Mouse (Mus musculus): ENCODE measurements around the gene Rbm18. TPM values are rescaled to one million over a fixed set of nuclear protein-coding genes. Genes with fewer than 3 reads are reported as not detected.

The Rbm18 gene
- polyA plus RNA-seq, 1 experiment from 2014 or later: 38.4 TPM

DNA sequence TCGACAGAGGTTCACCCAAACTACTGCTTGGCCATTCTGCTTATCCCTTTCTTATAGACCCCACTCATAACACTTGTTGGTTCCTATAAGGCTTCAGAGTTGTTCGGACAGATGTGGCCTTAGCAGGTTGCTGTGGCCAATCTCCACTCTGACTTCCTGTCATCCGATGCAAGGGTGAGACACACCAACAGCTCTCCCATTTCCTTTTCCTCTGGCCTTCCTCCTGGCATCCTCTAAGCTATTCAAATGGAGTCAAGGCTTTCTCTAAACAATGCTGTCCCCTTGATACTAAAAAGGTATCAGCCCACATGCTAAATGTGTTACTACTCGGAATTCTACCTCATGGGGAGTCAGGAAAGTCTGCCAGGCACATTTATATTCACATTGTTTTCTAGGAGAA lies 8.6 kb downstream of the Rbm18 start:
- 69% methylated on average over 4 of the region's 4 CpGs for WGBS
- Histone ChIP-seq H3K36me3 (ENCODE audit: control insufficient read depth, insufficient read depth, low read length) (peaks cover 25% of the 10 kb centered on the region), H3K9me3 (ENCODE audit: control insufficient read depth, low read length) (no peaks in the 10 kb centered on the region), H3K4me1 (replicated peaks; ENCODE audit: control insufficient read depth, insufficient read depth, low read length) (no peaks in the 10 kb centered on the region; the same call in 1 of the 2 replicates), H3K27me3 (replicated peaks; ENCODE audit: control insufficient read depth, insufficient read depth, low read length) (no peaks in the 10 kb centered on the region), H3K27ac (ENCODE audit: low read depth, low read length) (no peak overlapping the region), H3K9ac (ENCODE audit: low read depth, low read length) (no peak overlapping the region), H3K4me2 (no peak overlapping the region), H3K4me3 (ENCODE audit: low read depth, low read length) (no peak overlapping the region)
- no peak for DNase-seq (ENCODE audit: low spot score)
- ATAC-seq (replicated peaks; ENCODE audit: low FRiP score): no peak

DNA sequence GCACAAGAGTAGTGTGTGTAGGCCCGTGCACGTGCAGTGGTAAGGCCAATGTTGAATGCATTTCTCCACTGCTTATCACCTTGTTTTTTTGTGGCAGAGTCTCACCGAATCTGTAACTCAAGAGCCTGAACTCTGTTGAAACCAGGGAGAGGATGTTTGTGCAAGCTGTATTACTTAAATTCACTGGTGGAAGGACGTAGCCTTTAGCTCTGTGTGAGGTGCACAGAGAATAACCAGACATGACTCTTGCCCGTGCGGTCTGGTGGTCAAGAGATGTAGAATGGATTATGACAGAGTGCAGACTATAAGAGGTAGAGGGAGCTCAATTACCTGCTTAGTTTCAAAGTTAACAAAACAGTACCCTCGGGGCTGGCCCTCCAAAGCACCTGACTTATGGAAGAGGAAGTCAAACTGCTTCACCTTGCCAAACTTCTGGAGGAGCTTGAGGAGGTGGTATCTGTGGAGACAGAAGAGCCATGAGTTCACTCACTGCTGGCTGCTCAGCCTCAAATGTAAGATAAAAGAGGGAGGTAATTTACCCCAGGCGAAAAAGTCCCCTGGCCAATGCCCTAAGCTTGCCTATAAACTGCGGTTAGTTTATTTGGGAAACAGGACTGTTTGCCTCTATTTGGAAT lies 9.7 kb downstream of the Rbm18 start:
- Histone ChIP-seq H3K27me3 (replicated peaks; ENCODE audit: control insufficient read depth, insufficient read depth, low read length) (no peaks in the 10 kb centered on the region), H3K4me1 (replicated peaks; ENCODE audit: control insufficient read depth, insufficient read depth, low read length) (no peaks in the 10 kb centered on the region; the same call in 1 of the 2 replicates), H3K9me3 (ENCODE audit: control insufficient read depth, low read length) (no peaks in the 10 kb centered on the region), H3K4me3 (ENCODE audit: low read depth, low read length) (no peak overlapping the region), H3K4me2 (no peak overlapping the region), H3K27ac (ENCODE audit: low read depth, low read length) (no peak overlapping the region), H3K9ac (ENCODE audit: low read depth, low read length) (no peak overlapping the region), H3K36me3 (ENCODE audit: control insufficient read depth, insufficient read depth, low read length) (peaks cover 28% of the 10 kb centered on the region)
- no peak for ATAC-seq (replicated peaks; ENCODE audit: low FRiP score)
- 91% methylated on average over 9 of the region's 9 CpGs for WGBS
- no peak for DNase-seq (ENCODE audit: low spot score)

DNA sequence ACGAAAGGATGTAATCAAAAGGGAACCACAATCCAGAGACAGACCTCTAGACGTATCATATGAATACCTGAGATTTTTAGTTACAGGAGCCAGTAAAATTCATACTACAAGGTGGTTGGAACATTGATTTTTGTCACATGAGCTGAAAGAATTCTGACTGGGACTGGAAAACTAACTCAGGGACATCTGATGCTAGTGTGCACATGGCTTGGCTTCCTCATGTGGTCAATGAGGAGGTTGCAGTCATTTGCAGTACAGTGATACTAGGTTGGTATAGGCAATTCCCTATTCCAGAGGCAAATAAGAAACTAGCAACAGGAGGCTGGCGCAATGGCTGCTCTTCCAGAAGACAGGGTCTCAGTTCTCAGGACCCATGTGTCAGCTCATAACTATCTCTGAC lies 23.9 kb downstream of the Rbm18 start:
- H3K4me1 ChIP-seq (replicated peaks; ENCODE audit: control insufficient read depth, insufficient read depth, low read length): no peaks in the 10 kb centered on the region
- 63% methylated on average over 3 of the region's 3 CpGs for WGBS
- DNase-seq (ENCODE audit: low spot score): no peak
- no peaks in the 10 kb centered on the region for H3K9me3 ChIP-seq (ENCODE audit: control insufficient read depth, low read length)
- H3K27ac ChIP-seq (ENCODE audit: low read depth, low read length): no peak overlapping the region
- peaks cover 9% of the 10 kb centered on the region for H3K36me3 ChIP-seq (ENCODE audit: control insufficient read depth, insufficient read depth, low read length)
- H3K4me2 ChIP-seq: no peak overlapping the region
- no peak overlapping the region for H3K4me3 ChIP-seq (ENCODE audit: low read depth, low read length)
- no peak for ATAC-seq (replicated peaks; ENCODE audit: low FRiP score)
- H3K9ac ChIP-seq (ENCODE audit: low read depth, low read length): no peak overlapping the region
- peaks cover 36% of the 10 kb centered on the region for H3K27me3 ChIP-seq (replicated peaks; ENCODE audit: control insufficient read depth, insufficient read depth, low read length)

DNA sequence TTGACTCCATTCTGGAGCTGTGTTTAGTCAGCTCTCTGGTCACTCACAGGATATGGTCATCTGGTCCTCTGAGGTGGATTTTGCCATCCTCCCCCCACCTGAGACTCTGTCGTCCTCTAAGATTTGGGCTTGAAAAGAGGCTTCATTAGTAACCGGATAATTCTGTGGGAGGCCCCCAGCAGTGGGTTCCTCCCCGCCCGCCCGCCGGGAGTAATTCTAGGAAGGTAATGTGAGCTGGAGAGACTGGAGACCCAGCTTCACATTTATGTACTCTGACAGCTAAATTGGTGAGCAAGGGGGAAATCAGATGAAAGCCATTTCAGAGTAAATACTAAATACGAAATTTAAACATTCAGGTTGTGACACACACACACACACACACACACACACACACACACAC lies 28.0 kb downstream of the Rbm18 start:
- no peak for ATAC-seq (replicated peaks; ENCODE audit: low FRiP score)
- 11% methylated on average over 7 of the region's 7 CpGs for WGBS

DNA sequence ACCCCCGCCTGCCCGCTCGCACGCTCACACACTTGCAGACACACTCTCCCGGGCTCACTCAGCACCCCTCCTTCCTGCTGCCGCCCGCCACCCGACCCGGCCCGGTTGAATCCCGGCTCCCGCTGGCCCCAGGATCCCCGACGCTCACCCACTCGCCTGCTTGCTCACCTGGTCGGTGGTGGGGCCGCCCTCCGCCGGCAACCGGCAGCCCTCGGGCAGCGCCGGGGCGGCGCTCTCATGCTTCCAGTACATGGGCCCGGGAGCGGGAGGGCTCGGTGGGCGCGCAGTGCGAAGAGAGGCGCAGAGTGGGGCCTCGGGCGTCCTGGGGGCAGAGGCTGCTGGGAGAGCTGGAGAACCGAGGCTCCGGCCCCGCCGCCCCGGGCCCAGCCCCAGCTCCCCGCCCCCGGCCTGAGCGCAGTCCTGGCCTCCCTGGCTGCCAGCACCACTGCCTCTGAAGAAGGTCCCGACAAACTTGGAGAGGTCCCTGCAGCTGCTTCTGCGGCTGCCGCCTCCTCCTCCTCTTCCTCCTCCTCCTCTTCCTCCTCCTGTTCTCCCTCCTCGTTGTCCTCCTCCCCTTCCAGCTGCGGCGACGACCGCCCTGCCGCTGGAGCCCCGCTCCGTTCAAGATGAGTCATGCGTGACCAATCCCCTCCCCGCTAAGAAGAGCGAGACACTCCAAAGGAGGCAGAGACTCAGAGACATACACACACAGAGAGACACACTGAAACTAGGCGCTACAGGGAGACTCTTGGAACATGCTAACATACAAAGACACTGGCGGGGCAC lies 31.4 kb downstream of the Rbm18 start, which contains the start of gene Lhx6:
TSS of gene Lhx6 (minus strand) at position 453 of the 786 bp plus-strand sequence.
- 3% methylated on average over 56 of the region's 58 CpGs for whole genome bisulfite sequencing
- H3K4me1 ChIP-seq (replicated peaks; ENCODE audit: control insufficient read depth, insufficient read depth, low read length): peaks cover 5% of the 10 kb centered on the region

More for the DNA sequence above, 28.0 kb downstream of the Rbm18 start:
- Histone ChIP-seq H3K9me3 (ENCODE audit: control insufficient read depth, low read length) (no peaks in the 10 kb centered on the region), H3K27me3 (replicated peaks; ENCODE audit: control insufficient read depth, insufficient read depth, low read length) (peaks cover 76% of the 10 kb centered on the region), H3K4me2 (no peak overlapping the region), H3K4me3 (ENCODE audit: low read depth, low read length) (no peak overlapping the region), H3K27ac (ENCODE audit: low read depth, low read length) (no peak overlapping the region), H3K4me1 (replicated peaks; ENCODE audit: control insufficient read depth, insufficient read depth, low read length) (peaks cover 5% of the 10 kb centered on the region), H3K9ac (ENCODE audit: low read depth, low read length) (no peak overlapping the region), H3K36me3 (ENCODE audit: control insufficient read depth, insufficient read depth, low read length) (no peaks in the 10 kb centered on the region)
- no peak for DNase-seq (ENCODE audit: low spot score)

DNA sequence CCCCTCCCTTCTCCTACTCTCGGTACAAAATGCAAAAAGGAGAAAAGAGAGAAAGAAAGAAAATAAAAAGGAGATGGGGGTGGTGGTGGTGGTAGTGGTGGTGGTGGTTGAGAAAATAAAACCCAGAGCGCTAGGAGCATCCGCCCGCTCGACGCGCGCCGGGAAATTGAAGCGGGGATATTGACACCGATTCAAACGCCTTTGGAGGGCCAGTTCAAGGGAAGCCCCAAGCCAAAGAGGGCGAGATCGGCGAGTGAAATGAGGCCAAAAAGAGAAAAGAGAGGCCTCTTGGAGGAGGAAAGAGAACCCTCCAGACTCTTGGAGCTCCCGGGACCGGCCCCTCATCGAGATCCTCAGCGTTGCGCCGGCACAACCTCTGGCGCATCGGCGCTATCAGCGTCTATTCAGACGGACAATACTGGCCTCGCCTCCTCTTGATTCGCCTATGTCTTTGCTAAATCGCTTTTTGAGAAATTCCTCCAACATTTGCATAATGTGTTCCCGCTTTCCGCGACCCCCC lies 32.1 kb downstream of the Rbm18 start:
- peak overlapping the region; percentile 38 for H3K4me3 ChIP-seq (ENCODE audit: low read depth, low read length)
- under 1% methylated on average over 32 of the region's 32 CpGs for WGBS
- peaks cover 97% of the 10 kb centered on the region for H3K27me3 ChIP-seq (replicated peaks; ENCODE audit: control insufficient read depth, insufficient read depth, low read length)
- H3K27ac ChIP-seq (ENCODE audit: low read depth, low read length): no peak overlapping the region
- peaks cover 5% of the 10 kb centered on the region for H3K4me1 ChIP-seq (replicated peaks; ENCODE audit: control insufficient read depth, insufficient read depth, low read length)
- H3K4me2 ChIP-seq: peak overlapping the region; percentile 62
- DNase-seq (ENCODE audit: low spot score): no peak
- H3K9me3 ChIP-seq (ENCODE audit: control insufficient read depth, low read length): no peaks in the 10 kb centered on the region
- no peaks in the 10 kb centered on the region for H3K36me3 ChIP-seq (ENCODE audit: control insufficient read depth, insufficient read depth, low read length)
- no peak overlapping the region for H3K9ac ChIP-seq (ENCODE audit: low read depth, low read length)
- ATAC-seq (replicated peaks; ENCODE audit: low FRiP score): no peak

More for the DNA sequence above, 31.4 kb downstream of the Rbm18 start, which contains the start of gene Lhx6:
- no peak; the same call in 1 of the 2 replicates for ATAC-seq (replicated peaks; ENCODE audit: low FRiP score)
- Histone ChIP-seq H3K9me3 (ENCODE audit: control insufficient read depth, low read length) (no peaks in the 10 kb centered on the region), H3K4me3 (ENCODE audit: low read depth, low read length) (peak within 1 kb of the TSS; percentile 38), H3K9ac (ENCODE audit: low read depth, low read length) (no peak within 1 kb of the TSS), H3K36me3 (ENCODE audit: control insufficient read depth, insufficient read depth, low read length) (no peaks in the 10 kb centered on the region), H3K4me2 (peak within 1 kb of the TSS; percentile 62), H3K27me3 (replicated peaks; ENCODE audit: control insufficient read depth, insufficient read depth, low read length) (peaks cover 97% of the 10 kb centered on the region), H3K27ac (ENCODE audit: low read depth, low read length) (no peak within 1 kb of the TSS)
- peak; percentile 57 for DNase-seq (ENCODE audit: low spot score)

DNA sequence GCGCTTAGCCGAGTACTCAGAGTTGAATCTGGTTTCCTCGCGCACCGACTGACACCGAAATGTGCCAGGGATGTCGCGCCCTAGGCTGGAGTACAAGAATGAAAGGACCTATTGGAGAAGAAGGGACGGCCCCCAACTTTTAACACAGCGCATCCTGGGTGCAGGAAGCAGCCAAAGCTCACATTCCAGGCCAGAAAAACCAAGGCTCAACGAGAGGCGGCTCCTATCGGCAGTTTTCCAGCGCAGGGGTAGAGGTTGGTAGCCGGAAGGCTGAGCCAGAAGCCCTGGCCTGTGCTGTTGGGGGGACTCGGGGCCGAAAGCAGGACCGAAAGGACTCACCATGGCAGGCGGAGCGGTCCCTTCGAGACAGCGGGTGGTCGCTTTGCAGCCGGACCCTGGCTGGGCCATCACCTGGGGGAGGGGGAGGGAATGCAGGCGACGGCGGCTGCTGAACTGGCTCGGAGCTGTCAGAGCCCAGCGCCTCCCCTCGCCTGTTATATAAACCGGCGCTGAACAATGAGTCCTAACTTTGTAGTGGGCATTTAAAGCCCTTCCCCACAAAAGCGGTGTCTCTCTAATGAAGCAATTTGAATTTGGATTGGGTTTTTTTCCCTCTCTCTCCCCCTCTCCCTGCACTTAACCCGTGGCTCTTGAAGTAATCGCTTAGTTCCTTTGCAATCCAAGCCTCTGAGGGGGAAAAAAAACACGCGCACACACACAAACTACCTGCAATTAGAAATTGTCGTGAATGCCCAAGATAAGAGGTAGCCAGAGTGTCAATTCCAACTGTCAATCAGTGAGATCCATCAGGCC lies 32.8 kb downstream of the Rbm18 start:
- no peak overlapping the region for H3K27ac ChIP-seq (ENCODE audit: low read depth, low read length)
- no peak overlapping the region for H3K9ac ChIP-seq (ENCODE audit: low read depth, low read length)
- H3K27me3 ChIP-seq (replicated peaks; ENCODE audit: control insufficient read depth, insufficient read depth, low read length): peaks cover 98% of the 10 kb centered on the region
- DNase-seq (ENCODE audit: low spot score): peak; percentile 57
- no peaks in the 10 kb centered on the region for H3K36me3 ChIP-seq (ENCODE audit: control insufficient read depth, insufficient read depth, low read length)
- H3K4me3 ChIP-seq (ENCODE audit: low read depth, low read length): peak overlapping the region; percentile 23
- 2% methylated on average over 38 of the region's 38 CpGs for WGBS
- no peak for ATAC-seq (replicated peaks; ENCODE audit: low FRiP score)
- H3K4me2 ChIP-seq: peak overlapping the region; percentile 43
- H3K9me3 ChIP-seq (ENCODE audit: control insufficient read depth, low read length): no peaks in the 10 kb centered on the region
- H3K4me1 ChIP-seq (replicated peaks; ENCODE audit: control insufficient read depth, insufficient read depth, low read length): peaks cover 5% of the 10 kb centered on the region

DNA sequence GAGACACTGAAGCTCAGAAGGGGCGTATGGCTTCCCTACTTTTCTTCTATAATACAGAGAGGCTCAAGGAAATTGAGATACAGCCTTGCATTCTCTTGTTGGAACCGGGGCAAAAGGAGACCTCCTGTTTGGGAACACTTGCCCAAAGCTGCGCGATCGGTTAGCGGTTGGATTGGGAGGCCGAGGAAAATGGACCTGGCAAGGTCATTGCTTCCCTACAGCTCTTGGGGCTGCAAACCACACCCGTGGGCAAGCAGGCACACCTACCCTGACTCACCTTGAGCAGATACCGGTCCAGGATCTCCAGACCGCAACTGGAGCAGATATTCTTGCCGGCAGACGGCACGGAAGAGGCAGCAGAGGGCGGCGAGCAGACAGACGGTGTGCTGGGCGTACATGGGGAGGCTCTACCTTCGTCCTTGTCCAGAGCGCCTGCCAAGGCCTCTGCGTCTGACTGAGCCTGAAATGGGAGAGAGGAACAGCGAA lies 33.5 kb downstream of the Rbm18 start:
- no peak overlapping the region for H3K9ac ChIP-seq (ENCODE audit: low read depth, low read length)
- DNase-seq (ENCODE audit: low spot score) (peak; percentile 50), ATAC-seq (replicated peaks; ENCODE audit: low FRiP score) (no peak)
- WGBS: 4% methylated on average over 21 of the region's 21 CpGs
- H3K36me3 ChIP-seq (ENCODE audit: control insufficient read depth, insufficient read depth, low read length): no peaks in the 10 kb centered on the region
- no peak overlapping the region for H3K4me3 ChIP-seq (ENCODE audit: low read depth, low read length)
- peak overlapping the region; percentile 43; the same call in 1 of the 2 replicates for H3K4me2 ChIP-seq
- peaks cover 5% of the 10 kb centered on the region for H3K4me1 ChIP-seq (replicated peaks; ENCODE audit: control insufficient read depth, insufficient read depth, low read length)
- no peak overlapping the region for H3K27ac ChIP-seq (ENCODE audit: low read depth, low read length)
- H3K9me3 ChIP-seq (ENCODE audit: control insufficient read depth, low read length): no peaks in the 10 kb centered on the region
- H3K27me3 ChIP-seq (replicated peaks; ENCODE audit: control insufficient read depth, insufficient read depth, low read length): peaks cover 99% of the 10 kb centered on the region

Measured in liver, embryonic 11.5 days (tissue).